Mouse (Mus musculus): ENCODE measurements at regions not wholly inside any gene's neighbourhood (a gene's known extent, or its start where the extent isn't known, plus 50 kb on each side); places are given as distances from the start of the nearest gene placed in this dataset.

- H3K9me3 ChIP-seq (replicated peaks; ENCODE audit: control insufficient read depth, insufficient read depth, low read length, poor library complexity, severe bottlenecking), result no peaks in the 10 kb centered on the region; the same call in 1 of the 2 replicates
- H3K4me3 ChIP-seq (ENCODE audit: low read depth, low read length), result no peak overlapping the region
- H3K27ac ChIP-seq (ENCODE audit: insufficient read depth, low read length), result no peak overlapping the region
- no peaks in the 10 kb centered on the region for H3K36me3 ChIP-seq (ENCODE audit: control insufficient read depth, insufficient read depth, low read length, poor library complexity, severe bottlenecking)
- no peak for TF ChIP-seq CTCF (IDR thresholded peaks at IDR 0.05; ENCODE audit: low read depth, low read length)
- H3K9ac ChIP-seq (ENCODE audit: low read depth, poor library complexity, severe bottlenecking), result no peak overlapping the region
- H3K27me3 ChIP-seq (ENCODE audit: control insufficient read depth, insufficient read depth, low read length, poor library complexity, severe bottlenecking), result no peaks in the 10 kb centered on the region
- no peaks in the 10 kb centered on the region for H3K4me1 ChIP-seq (ENCODE audit: control insufficient read depth, insufficient read depth, low read length)
Measured at GRCm38 (mm10) chr13:16261145-16261544, 249.5 kb downstream of the Inhba start.

- H3K9ac ChIP-seq (ENCODE audit: low read depth, poor library complexity, severe bottlenecking), result no peak overlapping the region
- TF ChIP-seq POLR2A (IDR thresholded peaks at IDR 0.05; ENCODE audit: insufficient read depth, low read length), result no peak
- TF ChIP-seq CTCF (IDR thresholded peaks at IDR 0.05; ENCODE audit: low read depth, low read length), result no peak
- no peak for TF ChIP-seq EP300 (IDR thresholded peaks at IDR 0.05; ENCODE audit: insufficient read depth, low read depth, low read length)
- no peaks in the 10 kb centered on the region for H3K9me3 ChIP-seq (replicated peaks; ENCODE audit: control insufficient read depth, insufficient read depth, low read length, poor library complexity, severe bottlenecking)
- H3K4me1 ChIP-seq (ENCODE audit: control insufficient read depth, insufficient read depth, low read length), result no peaks in the 10 kb centered on the region
- no peaks in the 10 kb centered on the region for H3K36me3 ChIP-seq (ENCODE audit: control insufficient read depth, insufficient read depth, low read length, poor library complexity, severe bottlenecking)
- H3K4me3 ChIP-seq (ENCODE audit: low read depth, low read length), result no peak overlapping the region
- no peak overlapping the region for H3K27ac ChIP-seq (ENCODE audit: insufficient read depth, low read length)
- no peaks in the 10 kb centered on the region for H3K27me3 ChIP-seq (ENCODE audit: control insufficient read depth, insufficient read depth, low read length, poor library complexity, severe bottlenecking)
Measured at GRCm38 (mm10) chr13:16279974-16280373, 268.3 kb downstream of the Inhba start.

- no peak for TF ChIP-seq EP300 (IDR thresholded peaks at IDR 0.05; ENCODE audit: insufficient read depth, low read depth, low read length)
- no peak for TF ChIP-seq POLR2A (IDR thresholded peaks at IDR 0.05; ENCODE audit: insufficient read depth, low read length)
- TF ChIP-seq CTCF (IDR thresholded peaks at IDR 0.05; ENCODE audit: low read depth, low read length), result no peak
- no peaks in the 10 kb centered on the region for H3K36me3 ChIP-seq (ENCODE audit: control insufficient read depth, insufficient read depth, low read length, poor library complexity, severe bottlenecking)
- no peak overlapping the region for H3K9ac ChIP-seq (ENCODE audit: low read depth, poor library complexity, severe bottlenecking)
- no peaks in the 10 kb centered on the region for H3K27me3 ChIP-seq (ENCODE audit: control insufficient read depth, insufficient read depth, low read length, poor library complexity, severe bottlenecking)
- H3K9me3 ChIP-seq (replicated peaks; ENCODE audit: control insufficient read depth, insufficient read depth, low read length, poor library complexity, severe bottlenecking), result no peaks in the 10 kb centered on the region
- no peak overlapping the region for H3K27ac ChIP-seq (ENCODE audit: insufficient read depth, low read length)
- no peak overlapping the region for H3K4me3 ChIP-seq (ENCODE audit: low read depth, low read length)
- no peaks in the 10 kb centered on the region for H3K4me1 ChIP-seq (ENCODE audit: control insufficient read depth, insufficient read depth, low read length)
Measured at GRCm38 (mm10) chr13:16280742-16281141, 269.1 kb downstream of the Inhba start.

GRCm38 (mm10) chr13:16281777-16282176 lies 270.1 kb downstream of the Inhba start:
- TF ChIP-seq POLR2A (IDR thresholded peaks at IDR 0.05; ENCODE audit: insufficient read depth, low read length) (no peak), CTCF (IDR thresholded peaks at IDR 0.05; ENCODE audit: low read depth, low read length) (no peak), EP300 (IDR thresholded peaks at IDR 0.05; ENCODE audit: insufficient read depth, low read depth, low read length) (no peak)
- H3K27me3 ChIP-seq (ENCODE audit: control insufficient read depth, insufficient read depth, low read length, poor library complexity, severe bottlenecking), result no peaks in the 10 kb centered on the region
- no peak overlapping the region for H3K9ac ChIP-seq (ENCODE audit: low read depth, poor library complexity, severe bottlenecking)
- no peaks in the 10 kb centered on the region for H3K4me1 ChIP-seq (ENCODE audit: control insufficient read depth, insufficient read depth, low read length)
- H3K9me3 ChIP-seq (replicated peaks; ENCODE audit: control insufficient read depth, insufficient read depth, low read length, poor library complexity, severe bottlenecking), result no peaks in the 10 kb centered on the region
- no peak overlapping the region for H3K27ac ChIP-seq (ENCODE audit: insufficient read depth, low read length)
- H3K4me3 ChIP-seq (ENCODE audit: low read depth, low read length), result no peak overlapping the region
- no peaks in the 10 kb centered on the region for H3K36me3 ChIP-seq (ENCODE audit: control insufficient read depth, insufficient read depth, low read length, poor library complexity, severe bottlenecking)

GRCm38 (mm10) chr13:16282230-16282629 lies 270.6 kb downstream of the Inhba start:
- no peak overlapping the region for H3K9ac ChIP-seq (ENCODE audit: low read depth, poor library complexity, severe bottlenecking)
- H3K27me3 ChIP-seq (ENCODE audit: control insufficient read depth, insufficient read depth, low read length, poor library complexity, severe bottlenecking), result no peaks in the 10 kb centered on the region
- no peak overlapping the region for H3K4me3 ChIP-seq (ENCODE audit: low read depth, low read length)
- no peak overlapping the region for H3K27ac ChIP-seq (ENCODE audit: insufficient read depth, low read length)
- no peaks in the 10 kb centered on the region for H3K9me3 ChIP-seq (replicated peaks; ENCODE audit: control insufficient read depth, insufficient read depth, low read length, poor library complexity, severe bottlenecking)
- no peaks in the 10 kb centered on the region for H3K36me3 ChIP-seq (ENCODE audit: control insufficient read depth, insufficient read depth, low read length, poor library complexity, severe bottlenecking)
- no peaks in the 10 kb centered on the region for H3K4me1 ChIP-seq (ENCODE audit: control insufficient read depth, insufficient read depth, low read length)
- TF ChIP-seq POLR2A (IDR thresholded peaks at IDR 0.05; ENCODE audit: insufficient read depth, low read length) (no peak), CTCF (IDR thresholded peaks at IDR 0.05; ENCODE audit: low read depth, low read length) (no peak)

- H3K4me3 ChIP-seq (ENCODE audit: low read depth, low read length), result no peak overlapping the region
- H3K9me3 ChIP-seq (replicated peaks; ENCODE audit: control insufficient read depth, insufficient read depth, low read length, poor library complexity, severe bottlenecking), result no peaks in the 10 kb centered on the region
- no peaks in the 10 kb centered on the region for H3K36me3 ChIP-seq (ENCODE audit: control insufficient read depth, insufficient read depth, low read length, poor library complexity, severe bottlenecking)
- H3K4me1 ChIP-seq (ENCODE audit: control insufficient read depth, insufficient read depth, low read length), result no peaks in the 10 kb centered on the region
- H3K9ac ChIP-seq (ENCODE audit: low read depth, poor library complexity, severe bottlenecking), result no peak overlapping the region
- no peaks in the 10 kb centered on the region for H3K27me3 ChIP-seq (ENCODE audit: control insufficient read depth, insufficient read depth, low read length, poor library complexity, severe bottlenecking)
- no peak overlapping the region for H3K27ac ChIP-seq (ENCODE audit: insufficient read depth, low read length)
- TF ChIP-seq EP300 (IDR thresholded peaks at IDR 0.05; ENCODE audit: insufficient read depth, low read depth, low read length), result no peak
- TF ChIP-seq POLR2A (IDR thresholded peaks at IDR 0.05; ENCODE audit: insufficient read depth, low read length), result no peak
- no peak for TF ChIP-seq CTCF (IDR thresholded peaks at IDR 0.05; ENCODE audit: low read depth, low read length)
Measured at GRCm38 (mm10) chr13:16283336-16283735, 271.7 kb downstream of the Inhba start.
